Mouse (Mus musculus): Measurements from ENCODE around the gene Cacna2d3.

DNA sequence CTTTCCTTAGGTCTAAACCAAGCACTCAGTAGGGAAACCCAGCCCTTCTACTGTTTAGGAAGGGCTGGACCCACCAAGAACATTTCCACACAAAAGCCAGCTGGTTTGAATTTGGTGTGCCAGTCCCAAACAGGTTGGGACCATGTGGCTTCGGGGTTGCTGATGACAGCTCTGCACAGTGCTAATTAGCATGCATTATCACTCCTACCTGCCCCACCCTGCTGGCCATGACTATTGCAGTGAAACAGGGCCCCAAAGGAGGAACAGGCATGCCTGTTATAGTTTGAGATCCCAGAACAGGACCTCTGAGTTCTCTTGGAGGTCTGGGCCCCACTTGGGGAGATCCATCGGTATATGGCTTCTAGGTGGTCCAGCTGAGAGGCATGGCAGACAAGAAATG lies 549.5 kb downstream of the Cacna2d3 start:
- TF ChIP-seq POLR2A (IDR thresholded peaks at IDR 0.05; ENCODE audit: low read depth, low read length) (no peak), ZC3H11A (IDR thresholded peaks at IDR 0.05; ENCODE audit: low read depth, low read length) (no peak), CTCF (conservative IDR thresholded peaks at IDR 0.05 in 1 of 2, IDR thresholded peaks at IDR 0.05 in 1 of 2; ENCODE audit: low read depth in 2 of 2, low read length in 2 of 2) (no peak), RCOR1 (conservative IDR thresholded peaks at IDR 0.05; ENCODE audit: low read depth, low read length) (no peak), ZKSCAN1 (IDR thresholded peaks at IDR 0.05; ENCODE audit: borderline replicate concordance, low read depth, low read length) (no peak), POLR2AphosphoS2 (IDR thresholded peaks at IDR 0.05; ENCODE audit: low read depth, low read length) (no peak)

All from CH12.LX (cell line).